Mouse (Mus musculus): ENCODE measurements at regions not wholly inside any gene's neighbourhood (a gene's known extent, or its start where the extent isn't known, plus 50 kb on each side); places are given as distances from the start of the nearest gene placed in this dataset.

GRCm38 (mm10) chr12:32761055-32761454 lies 58.3 kb upstream of the Nampt start:
- TF ChIP-seq CTCF (IDR thresholded peaks at IDR 0.05) (no peak), POLR2A (IDR thresholded peaks at IDR 0.05; ENCODE audit: insufficient read depth, low read depth, low read length) (0 out of 2 replicates have a peak, but pooled peaks have one; percentile 31), EP300 (IDR thresholded peaks at IDR 0.05; ENCODE audit: insufficient read depth, low read depth, low read length) (no peak)

Measured in heart, adult 2 months (tissue).